Mouse (Mus musculus) cerebellum, adult 2 months (tissue): ENCODE results near the gene Gm1673. TPM values are rescaled to one million over a fixed set of nuclear protein-coding genes. Genes with fewer than 3 reads are reported as not detected.

Experiments used
- DNase-seq, 2 experiments: peaks; one replicate each; pipeline ENCODE4 v3.0.0; 2021
- H3K27ac ChIP-seq: fragments of 200-500 bp; 2 replicates; pipeline ENCODE4 v1.5.1; 2012; ENCODE audit warnings: low read length, control low read depth, inconsistent platforms; ENCODE audit not compliant: insufficient read depth
- H3K27me3 ChIP-seq: fragments of 200-500 bp; 2 replicates; pipeline ENCODE4 v1.6.1; 2012; ENCODE audit warnings: inconsistent platforms, mild to moderate bottlenecking, low read length, moderate library complexity; ENCODE audit not compliant: control insufficient read depth, insufficient read depth
- H3K4me1 ChIP-seq: fragments of 200-500 bp; 2 replicates; pipeline ENCODE4 v1.6.1; 2011; ENCODE audit warnings: low read length; ENCODE audit not compliant: control insufficient read depth, insufficient read depth
- H3K4me3 ChIP-seq: fragments of 200-500 bp; replicated peaks from 2 replicates; pipeline ENCODE3; 2011; ENCODE audit warnings: mild to moderate bottlenecking, low read depth, low read length, control low read depth; ENCODE audit not compliant: insufficient read depth
- CTCF ChIP-seq: fragments of 200-500 bp; IDR thresholded peaks from 2 replicates; pipeline ENCODE4 v1.5.1; 2011; ENCODE audit warnings: low read depth, mild to moderate bottlenecking, control low read depth, low read length, moderate library complexity, borderline replicate concordance; ENCODE audit not compliant: insufficient read depth
- POLR2A ChIP-seq: fragments of 200-500 bp; IDR thresholded peaks from 2 replicates; pipeline ENCODE4 v1.6.1; 2011; ENCODE audit warnings: low read length, control low read depth, borderline replicate concordance; ENCODE audit not compliant: insufficient read depth
- WGBS: fragments of 180-500 bp; shearing (Covaris S2); methylation state at CpG from one replicate; pipeline ENCODE4 v1.1.7; 2018; 5-methylcytosine and 5-hydroxymethylcytosine counted together
- polyA plus RNA-seq: library from polyadenylated mRNA; depleted of rRNA; stranded (reverse); fragments of >200 nt; gene quantifications from 2 replicates; pipeline ENCODE4 v1.2.3, GENCODE M21; 2012

The Gm1673 gene
- polyA plus RNA-seq, 1 experiment, result 171 TPM

DNA sequence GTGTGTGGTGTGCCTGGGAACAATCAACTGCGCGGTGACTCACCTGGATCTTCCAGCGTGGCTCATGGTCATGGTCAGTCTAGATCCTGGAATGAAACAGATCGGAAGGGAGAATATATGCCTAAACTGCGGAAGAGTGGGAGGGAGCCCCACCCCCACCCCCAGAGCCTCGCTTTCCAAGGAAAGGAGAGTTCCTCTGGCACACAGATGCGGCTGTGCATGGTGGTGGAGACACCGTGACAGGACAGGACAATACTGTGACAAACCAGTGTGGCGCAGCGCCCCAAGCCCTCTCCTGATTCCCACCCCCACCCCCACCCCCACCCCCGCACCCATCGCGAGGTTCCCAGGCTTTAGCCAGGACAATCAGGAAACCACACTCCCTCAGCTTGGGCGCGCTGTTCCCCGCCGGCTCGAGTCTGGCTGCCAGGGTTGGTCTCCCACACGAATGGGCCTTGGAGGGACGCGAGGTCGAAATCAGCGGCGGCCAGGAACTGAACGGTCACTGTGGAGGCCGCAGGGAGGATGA, 438 bp upstream of the Gm1673 start:
- H3K4me1 ChIP-seq, result peaks cover 7% of the 10 kb centered on the region
- peak overlapping the region; percentile 65; the same call in 1 of the 2 replicates for H3K27ac ChIP-seq
- 2% methylated on average over 26 of the region's 26 CpGs for WGBS
- no peaks in the 10 kb centered on the region for H3K27me3 ChIP-seq
- peak overlapping the region; percentile 82 for H3K4me3 ChIP-seq
- TF ChIP-seq POLR2A (no peak), CTCF (no peak)
- DNase-seq, result no peak

DNA sequence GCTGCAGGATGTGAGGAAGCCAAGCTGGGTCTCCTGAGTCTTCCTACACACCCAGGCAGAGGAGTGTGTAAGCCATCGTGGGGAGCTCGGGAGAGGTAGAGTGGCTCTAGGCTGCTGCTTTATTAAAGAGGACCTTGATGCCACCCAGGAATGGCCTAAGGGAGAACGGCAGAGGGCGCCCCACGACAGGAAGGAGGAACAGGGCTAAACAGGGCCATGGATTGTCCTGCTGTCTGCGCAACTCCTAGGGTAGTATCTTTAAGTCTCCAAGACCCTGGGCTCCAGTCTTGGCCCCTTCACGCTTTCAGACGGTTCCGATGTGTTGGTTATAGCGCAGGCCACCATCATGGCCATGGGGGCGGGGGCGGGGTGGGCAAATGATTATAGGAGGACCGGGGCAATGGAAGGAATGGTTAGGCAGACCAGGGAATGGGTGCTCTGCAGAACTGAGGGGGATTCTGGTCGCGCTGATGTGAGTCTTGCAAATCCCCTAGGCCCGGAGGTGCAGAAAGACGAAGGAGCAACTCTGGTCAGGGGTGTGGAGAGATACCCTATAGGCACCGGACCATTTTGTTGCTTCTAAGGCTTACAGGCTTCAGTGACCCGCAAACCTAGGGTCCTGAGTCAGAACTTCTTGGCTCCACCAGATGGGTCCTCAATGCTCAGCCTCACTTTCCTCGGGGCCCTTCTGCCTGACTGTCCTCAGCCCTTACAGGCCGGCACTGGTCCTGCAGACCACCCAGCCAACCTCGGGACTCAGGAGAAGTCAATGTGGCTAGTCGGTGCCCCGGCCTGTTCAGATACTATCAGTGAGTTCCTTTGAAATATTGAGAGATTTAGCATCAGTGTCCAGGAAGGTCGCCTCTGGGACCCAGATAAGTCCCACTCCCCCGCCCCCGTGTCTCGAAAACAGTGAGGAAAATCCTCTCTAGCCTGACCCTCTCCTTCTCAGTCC, 11.7 kb downstream of the Gm1673 start:
- TF ChIP-seq POLR2A, result no peak
- peak; percentile 69 for TF ChIP-seq CTCF
- Histone ChIP-seq H3K4me1 (peaks cover 21% of the 10 kb centered on the region), H3K27ac (peak overlapping the region; percentile 98), H3K4me3 (peak overlapping the region; percentile 96), H3K27me3 (no peaks in the 10 kb centered on the region)
- peak; percentile 77 for DNase-seq
- WGBS, result 32% methylated on average over 28 of the region's 28 CpGs

DNA sequence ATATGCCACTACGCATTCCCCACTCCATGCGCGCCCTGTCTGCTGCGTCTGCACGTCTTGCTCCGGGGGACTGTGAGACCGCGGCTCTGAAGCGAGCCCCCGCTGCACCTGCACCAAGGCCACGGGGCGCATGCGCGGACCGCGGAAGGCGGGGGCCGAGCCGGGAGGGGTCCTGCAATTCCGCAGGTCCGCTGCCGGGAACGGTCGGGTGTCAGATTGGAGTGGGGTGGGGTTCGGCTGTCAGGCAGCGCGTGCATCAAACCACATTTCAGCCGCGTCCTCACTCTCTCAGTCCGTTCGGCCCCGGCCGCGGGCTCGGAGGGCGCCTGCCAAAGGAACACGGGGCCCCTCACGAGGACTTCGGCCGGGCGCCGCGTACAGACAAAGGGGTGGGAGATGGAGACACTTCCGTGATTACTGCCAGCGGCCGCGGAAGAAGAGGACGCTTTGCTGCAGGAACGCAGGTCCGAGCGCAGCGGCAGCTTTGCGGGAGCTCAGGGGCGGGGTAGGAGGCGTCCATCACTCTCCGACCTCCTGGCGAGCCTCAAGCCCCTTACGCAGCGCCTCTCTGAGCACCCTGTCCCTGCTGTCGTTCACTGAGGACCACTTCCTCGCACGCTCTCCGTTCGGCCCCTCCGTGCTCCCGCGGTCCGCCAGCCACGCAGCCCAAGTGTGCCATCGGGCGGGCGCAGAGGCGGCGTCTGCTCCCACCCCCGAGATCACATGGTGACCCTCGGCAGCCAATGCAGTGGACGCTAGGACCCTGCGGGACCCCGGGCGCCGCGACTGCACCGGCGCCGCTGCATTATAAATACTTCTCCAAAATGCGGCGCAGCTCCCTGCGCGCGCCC, 12.8 kb downstream of the Gm1673 start, which contains the start of gene Nat8l:
Nat8l (plus strand) TSS at position 142 of the 851 bp plus-strand sequence.
- under 1% methylated on average over 90 of the region's 90 CpGs for WGBS
- Histone ChIP-seq H3K4me3 (peak within 1 kb of the TSS; percentile 96), H3K4me1 (peaks cover 32% of the 10 kb centered on the region), H3K27ac (peak within 1 kb of the TSS; percentile 98), H3K27me3 (no peaks in the 10 kb centered on the region)
- DNase-seq, result peak; percentile 93 to 94
- TF ChIP-seq POLR2A (peak; percentile 94), CTCF (no peak)

DNA sequence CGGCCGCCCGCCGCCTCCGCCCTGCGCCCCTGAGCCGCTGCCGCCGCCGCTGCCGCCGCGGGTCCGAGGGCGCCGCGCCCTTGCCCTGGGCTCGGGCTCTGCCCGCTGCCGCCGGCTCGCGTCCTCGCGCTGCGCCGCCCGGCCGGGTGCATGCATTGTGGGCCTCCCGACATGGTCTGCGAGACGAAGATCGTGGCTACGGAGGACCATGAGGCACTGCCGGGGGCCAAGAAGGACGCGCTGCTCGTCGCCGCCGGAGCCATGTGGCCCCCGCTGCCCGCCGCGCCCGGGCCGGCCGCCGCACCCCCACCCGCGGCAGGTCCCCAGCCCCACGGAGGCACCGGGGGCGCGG, 13.4 kb downstream of the Gm1673 start:
- TF ChIP-seq POLR2A, result no peak
- TF ChIP-seq CTCF, result no peak
- peak overlapping the region; percentile 96 for H3K4me3 ChIP-seq
- peak overlapping the region; percentile 89 for H3K27ac ChIP-seq
- H3K27me3 ChIP-seq, result no peaks in the 10 kb centered on the region
- DNase-seq, result no peak
- WGBS, result 7% methylated on average over 55 of the region's 55 CpGs
- peaks cover 35% of the 10 kb centered on the region for H3K4me1 ChIP-seq

DNA sequence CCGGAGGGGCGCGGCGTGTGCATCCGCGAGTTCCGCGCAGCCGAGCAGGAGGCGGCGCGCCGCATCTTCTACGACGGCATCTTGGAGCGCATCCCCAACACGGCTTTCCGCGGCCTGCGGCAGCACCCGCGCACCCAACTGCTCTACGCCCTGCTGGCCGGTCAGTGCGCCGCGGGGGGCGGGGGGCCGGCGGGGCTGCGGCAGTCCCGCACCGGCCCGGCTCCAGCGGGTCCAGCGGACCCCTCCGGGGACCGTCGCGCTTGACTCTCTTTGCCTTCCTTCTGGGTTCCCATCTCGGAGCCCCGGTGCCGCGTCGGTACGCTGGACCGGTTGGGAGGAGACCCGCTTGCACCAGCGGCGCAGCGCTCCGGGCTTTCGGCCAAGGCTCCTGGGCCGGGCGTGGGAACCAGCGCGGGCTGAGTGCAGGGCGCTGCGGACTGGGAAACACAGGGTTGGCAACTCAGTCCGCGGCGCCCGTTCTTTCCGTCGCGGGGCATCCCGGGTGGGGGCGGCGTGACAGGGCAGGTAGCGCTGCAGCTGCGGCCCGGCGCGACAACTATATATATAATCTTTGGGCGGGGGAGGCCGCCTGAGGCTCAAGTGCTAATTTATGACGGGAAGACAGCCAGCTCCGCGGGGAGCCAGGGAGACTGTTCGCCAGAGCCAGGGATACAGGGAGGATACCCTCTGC, 14.0 kb downstream of the Gm1673 start:
- Histone ChIP-seq H3K4me1 (peaks cover 35% of the 10 kb centered on the region), H3K27ac (peak overlapping the region; percentile 89), H3K4me3 (peak overlapping the region; percentile 96), H3K27me3 (no peaks in the 10 kb centered on the region)
- WGBS, result 1% methylated on average over 71 of the region's 80 CpGs
- no peak for TF ChIP-seq CTCF
- peak; percentile 78 to 80 for DNase-seq

DNA sequence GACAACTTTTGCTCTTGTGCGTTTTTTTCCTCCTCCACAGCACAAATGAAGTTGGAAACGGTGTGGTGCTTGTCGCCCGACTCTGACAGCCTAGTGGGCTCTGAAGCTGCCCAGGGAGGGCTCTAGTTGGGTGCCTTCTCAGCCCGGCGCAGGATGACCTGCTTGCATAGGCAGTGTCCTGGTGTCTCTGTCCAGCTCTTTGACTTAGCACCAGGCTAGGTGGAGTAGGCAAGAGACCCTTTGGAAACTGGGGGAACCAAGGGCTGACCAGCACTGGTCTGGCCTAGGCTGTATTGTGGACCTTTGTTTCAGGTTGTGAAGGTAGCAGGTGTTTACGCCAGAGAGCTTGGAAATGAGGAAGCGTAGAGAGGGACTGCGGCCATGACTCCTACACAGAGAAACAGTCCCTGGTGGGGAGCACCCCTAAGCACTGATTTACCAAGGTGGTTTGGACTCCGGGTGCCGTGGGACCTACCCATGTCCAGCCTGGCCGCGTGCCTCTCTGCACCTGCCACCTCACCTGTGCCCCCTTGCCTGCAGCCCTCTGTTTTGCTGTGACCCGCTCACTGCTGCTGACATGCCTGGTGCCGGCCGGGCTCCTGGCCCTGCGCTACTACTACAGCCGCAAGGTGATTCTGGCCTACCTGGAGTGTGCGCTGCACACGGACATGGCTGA, 14.7 kb downstream of the Gm1673 start:
- Histone ChIP-seq H3K4me1 (peaks cover 35% of the 10 kb centered on the region), H3K27ac (peak overlapping the region; percentile 22; the same call in 1 of the 2 replicates), H3K4me3 (peak overlapping the region; percentile 96), H3K27me3 (no peaks in the 10 kb centered on the region)
- DNase-seq, result peak; percentile 42 to 55
- TF ChIP-seq POLR2A (no peak), CTCF (no peak)
- WGBS, result 16% methylated on average over 20 of the region's 20 CpGs

DNA sequence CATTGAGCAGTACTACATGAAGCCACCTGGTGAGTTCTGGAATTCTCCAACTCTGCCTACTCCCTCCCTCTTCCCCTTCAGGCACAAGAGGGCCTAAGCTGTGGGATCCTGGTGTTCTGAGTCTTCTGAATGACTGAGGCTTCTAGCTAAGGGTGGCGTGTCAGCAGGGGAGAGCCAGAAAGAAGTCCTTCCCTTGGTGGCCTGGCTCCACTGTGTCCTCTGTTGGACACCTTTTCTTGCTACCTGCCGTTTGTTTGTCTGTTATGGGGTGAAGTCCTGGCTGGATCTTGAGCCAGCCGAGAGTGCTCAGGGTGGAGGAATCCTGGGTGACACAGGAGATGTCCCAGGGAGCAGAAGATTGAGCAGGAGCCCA, 15.3 kb downstream of the Gm1673 start:
- H3K27ac ChIP-seq, result no peak overlapping the region
- peak overlapping the region; percentile 96 for H3K4me3 ChIP-seq
- DNase-seq, result no peak
- peaks cover 37% of the 10 kb centered on the region for H3K4me1 ChIP-seq
- TF ChIP-seq CTCF, result no peak
- TF ChIP-seq POLR2A, result no peak
- no peaks in the 10 kb centered on the region for H3K27me3 ChIP-seq
- WGBS, result 28% methylated on average over 3 of the region's 3 CpGs
